Mouse (Mus musculus) heart, adult 11 months (tissue): ENCODE measurements around the gene Fblim1.

ENCODE experiments used
- DNase-seq: peaks from one replicate; pipeline ENCODE4 v3.0.0; 2022

Fblim1 gene

GRCm38 (mm10) chr4:141624983-141625773, 19.3 kb upstream of the Fblim1 start:
- peak; percentile 92 for DNase-seq

GRCm38 (mm10) chr4:141624134-141624533, 18.2 kb upstream of the Fblim1 start:
- peak; percentile 94 for DNase-seq

- peak; percentile 99 for DNase-seq
Measured at GRCm38 (mm10) chr4:141623666-141624065, 17.8 kb upstream of the Fblim1 start, which contains the start of gene Slc25a34. TSS of gene Slc25a34 (minus strand) at chr4:141623821.

- DNase-seq, result no peak
Measured at GRCm38 (mm10) chr4:141623037-141623436, 17.1 kb upstream of the Fblim1 start.

- DNase-seq, result peak; percentile 89
Measured at GRCm38 (mm10) chr4:141622580-141622979, 16.7 kb upstream of the Fblim1 start.

- peak; percentile 92 for DNase-seq
Measured at GRCm38 (mm10) chr4:141622091-141622490, 16.2 kb upstream of the Fblim1 start.

GRCm38 (mm10) chr4:141621297-141621696, 15.4 kb upstream of the Fblim1 start:
- DNase-seq, result peak; percentile 89

GRCm38 (mm10) chr4:141619299-141619883, 13.5 kb upstream of the Fblim1 start:
- DNase-seq, result peak; percentile 92

- DNase-seq, result peak; percentile 97
Measured at GRCm38 (mm10) chr4:141618565-141619243, 12.8 kb upstream of the Fblim1 start, which contains the start of gene Tmem82. TSS of gene Tmem82 (minus strand) at chr4:141618633.

GRCm38 (mm10) chr4:141617863-141618564, 12.1 kb upstream of the Fblim1 start:
- peak; percentile 96 for DNase-seq

- DNase-seq, result peak; percentile 97
Measured at GRCm38 (mm10) chr4:141617299-141617698, 11.4 kb upstream of the Fblim1 start.

GRCm38 (mm10) chr4:141616811-141617210, 10.9 kb upstream of the Fblim1 start:
- peak; percentile 91 for DNase-seq

- no peak for DNase-seq
Measured at GRCm38 (mm10) chr4:141614946-141615345, 9.1 kb upstream of the Fblim1 start.

- DNase-seq, result peak; percentile 98
Measured at GRCm38 (mm10) chr4:141609538-141609937, 3.6 kb upstream of the Fblim1 start.

- peak; percentile 93 for DNase-seq
Measured at GRCm38 (mm10) chr4:141605421-141605820, 475 bp downstream of the Fblim1 start.

GRCm38 (mm10) chr4:141604493-141604892, 1.4 kb downstream of the Fblim1 start:
- peak; percentile 97 for DNase-seq

GRCm38 (mm10) chr4:141603921-141604320, 2.0 kb downstream of the Fblim1 start:
- peak; percentile 91 for DNase-seq

GRCm38 (mm10) chr4:141602523-141603223, 3.2 kb downstream of the Fblim1 start:
- DNase-seq, result peak; percentile 98

- DNase-seq, result peak; percentile 97
Measured at GRCm38 (mm10) chr4:141601148-141601862, 4.6 kb downstream of the Fblim1 start.

GRCm38 (mm10) chr4:141600364-141600763, 5.5 kb downstream of the Fblim1 start:
- peak; percentile 95 for DNase-seq
